Mouse (Mus musculus): ENCODE measurements around the gene Srpr.
A peak's percentile ranks its signal among the peaks of the same experiment; 100 is the strongest.

The Srpr gene

GRCm38 (mm10) chr9:35199772-35200471 is at the start of gene Srpr, which contains the start of gene Tirap:
TSS of gene Srpr (plus strand) at chr9:35200175.
TSS of gene Tirap (minus strand) at chr9:35200291.
- DNase-seq (ENCODE audit: low spot score): peak; percentile 78

- DNase-seq (ENCODE audit: low spot score): no peak
Measured at GRCm38 (mm10) chr9:35152923-35153322, 47.1 kb upstream of the Srpr start.

- no peak for DNase-seq (ENCODE audit: low spot score)
Measured at GRCm38 (mm10) chr9:35156002-35156710, 43.8 kb upstream of the Srpr start.

- DNase-seq (ENCODE audit: low spot score): no peak
Measured at GRCm38 (mm10) chr9:35156862-35157261, 43.1 kb upstream of the Srpr start.

GRCm38 (mm10) chr9:35158477-35158876 is 41.5 kb upstream of the Srpr start:
- no peak for DNase-seq (ENCODE audit: low spot score)

GRCm38 (mm10) chr9:35160662-35161061 is 39.3 kb upstream of the Srpr start:
- DNase-seq (ENCODE audit: low spot score): no peak

GRCm38 (mm10) chr9:35161721-35162120 is 38.3 kb upstream of the Srpr start:
- DNase-seq (ENCODE audit: low spot score): no peak

- DNase-seq (ENCODE audit: low spot score): no peak
Measured at GRCm38 (mm10) chr9:35163011-35163690, 36.8 kb upstream of the Srpr start.

- no peak for DNase-seq (ENCODE audit: low spot score)
Measured at GRCm38 (mm10) chr9:35164142-35164874, 35.7 kb upstream of the Srpr start.

- no peak for DNase-seq (ENCODE audit: low spot score)
Measured at GRCm38 (mm10) chr9:35166144-35166797, 33.7 kb upstream of the Srpr start.

- no peak for DNase-seq (ENCODE audit: low spot score)
Measured at GRCm38 (mm10) chr9:35166798-35167635, 33.0 kb upstream of the Srpr start.

GRCm38 (mm10) chr9:35170071-35170470 is 29.9 kb upstream of the Srpr start:
- DNase-seq (ENCODE audit: low spot score): no peak

GRCm38 (mm10) chr9:35173331-35173730 is 26.6 kb upstream of the Srpr start:
- no peak for DNase-seq (ENCODE audit: low spot score)

- peak; percentile 95 for DNase-seq (ENCODE audit: low spot score)
Measured at GRCm38 (mm10) chr9:35175251-35176123, 24.5 kb upstream of the Srpr start, which contains the start of gene Dcps. TSS of gene Dcps (minus strand) at chr9:35176061.

GRCm38 (mm10) chr9:35176124-35176659 is 23.8 kb upstream of the Srpr start:
- no peak for DNase-seq (ENCODE audit: low spot score)

- DNase-seq (ENCODE audit: low spot score): no peak
Measured at GRCm38 (mm10) chr9:35182832-35183231, 17.1 kb upstream of the Srpr start.

- no peak for DNase-seq (ENCODE audit: low spot score)
Measured at GRCm38 (mm10) chr9:35183359-35183758, 16.6 kb upstream of the Srpr start.

- DNase-seq (ENCODE audit: low spot score): no peak
Measured at GRCm38 (mm10) chr9:35186430-35186829, 13.5 kb upstream of the Srpr start.

GRCm38 (mm10) chr9:35187351-35187903 is 12.5 kb upstream of the Srpr start:
- DNase-seq (ENCODE audit: low spot score): no peak
